ENCODE assay signal across 28 mouse cellular contexts in the genomic region with DNA sequence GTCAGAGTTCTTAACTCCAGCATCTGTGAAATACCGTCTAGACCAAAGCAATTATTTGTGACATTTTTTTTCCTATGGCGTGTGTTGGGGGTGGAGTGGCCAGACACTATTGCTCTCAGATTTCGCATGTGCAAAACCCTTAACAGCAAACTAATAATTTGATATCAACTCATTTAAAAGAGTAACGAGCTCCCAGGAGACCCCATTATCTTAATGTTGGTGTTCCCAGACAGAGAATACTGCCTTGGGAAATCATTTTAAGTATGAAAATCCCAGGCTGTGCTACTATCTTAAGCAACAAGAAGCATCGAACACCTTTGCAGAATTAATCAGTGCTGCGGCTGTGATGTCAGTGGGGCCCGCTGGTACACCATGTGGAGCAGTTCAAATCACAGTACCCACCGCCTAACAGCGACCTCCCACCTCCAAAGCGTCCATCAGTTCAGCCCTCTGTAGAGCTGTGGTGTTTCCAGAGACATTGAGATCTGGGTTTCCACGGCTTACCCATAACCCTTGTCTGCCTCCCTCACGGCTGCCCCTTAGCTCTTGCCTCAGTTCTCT. TPM values are rescaled to one million over a fixed set of nuclear protein-coding genes. Genes with fewer than 3 reads are reported as not detected.
DNase-seq lines count a peak whose midpoint lies in the region; ATAC-seq and TF ChIP-seq lines count a peak whose summit lies in the region.
"Had no signal": no experiment of that assay in that cellular context is flagged by ENCODE, and none has a peak within 500 bp of the region (broad histone marks: within the 10 kb centered on the region; RNA-seq: fewer than 3 reads in every experiment).

No protein-coding gene starts in this region.

- DNase-seq in forebrain, embryonic 10.5 days (ENCODE audit: extremely low spot score, low spot score), result no peak
- no peak for DNase-seq in midbrain, postnatal 0 days (ENCODE audit: low spot score)
- no peak for DNase-seq in limb, embryonic 10.5 days (ENCODE audit: low spot score)
- no peak for DNase-seq in Muller cell, postnatal 12 days (ENCODE audit: inconsistent ontology term)
- DNase-seq: adrenal gland, postnatal 25 days; cerebellum, adult 18-20 months; cerebellum, postnatal 10 days; forebrain, postnatal 0 days; heart, adult 2 months; heart, postnatal 4 days; kidney, adult 11 months; kidney, postnatal 14 days; layer of hippocampus, adult 9-11 months; lung, postnatal 4 days; thymus, postnatal 14 days had no signal

- ATAC-seq in forebrain, embryonic 12.5 days (ENCODE audit: low FRiP score), result no peak
- ATAC-seq in midbrain, embryonic 12.5 days (ENCODE audit: low FRiP score, low read depth), result peak; percentile 39; the same call in 1 of the 2 replicates
- ATAC-seq in midbrain, postnatal 0 days (ENCODE audit: low FRiP score), result no peak
- ATAC-seq in midbrain, embryonic 16.5 days, result peak; percentile 54; the same call in 1 of the 2 replicates
- ATAC-seq in megakaryocyte progenitor cell, adult 5-6 weeks (replicated peaks; ENCODE audit: poor library complexity), result no peak
- ATAC-seq: forebrain, postnatal 0 days; inflammation-experienced regulatory T-cells, adult 6 months; Patski had no signal

- whole genome bisulfite sequencing in forebrain, embryonic 12.5 days, result 78% methylated on average over 12 of the region's 12 CpGs
- WGBS in forebrain, embryonic 10.5 days, result 92% methylated on average over 12 of the region's 12 CpGs
- WGBS in midbrain, embryonic 12.5 days, result 77% methylated on average over 12 of the region's 12 CpGs
- 55% methylated on average over 12 of the region's 12 CpGs for WGBS in midbrain, postnatal 0 days
- 74% methylated on average over 12 of the region's 12 CpGs for WGBS in limb, embryonic 10.5 days
- WGBS in midbrain, embryonic 16.5 days, result 56% methylated on average over 12 of the region's 12 CpGs

- peak overlapping the region; percentile 36; the same call in 1 of the 2 replicates for H3K27ac ChIP-seq in forebrain, embryonic 12.5 days
- H3K27ac ChIP-seq in forebrain, embryonic 10.5 days, result no peak overlapping the region
- H3K27ac ChIP-seq in midbrain, embryonic 12.5 days (replicated peaks), result peak overlapping the region; percentile 63
- H3K27ac ChIP-seq in midbrain, postnatal 0 days (ENCODE audit: low read depth, low read length), result no peak overlapping the region
- peak overlapping the region; percentile 53 for H3K27ac ChIP-seq in limb, embryonic 10.5 days
- H3K27ac ChIP-seq in midbrain, embryonic 16.5 days (ENCODE audit: low read length), result no peak overlapping the region
- H3K27ac ChIP-seq: heart, adult 2 months; limb, embryonic 13.5 days; neural tube, embryonic 12.5 days; stomach, embryonic 15.5 days had no signal

- peaks cover 66% of the 10 kb centered on the region for H3K4me1 ChIP-seq in forebrain, embryonic 12.5 days
- peaks cover 77% of the 10 kb centered on the region for H3K4me1 ChIP-seq in forebrain, embryonic 10.5 days
- peaks cover 56% of the 10 kb centered on the region for H3K4me1 ChIP-seq in midbrain, embryonic 12.5 days
- H3K4me1 ChIP-seq in midbrain, postnatal 0 days (ENCODE audit: insufficient read depth, low read length), result peaks cover 10% of the 10 kb centered on the region; the same call in 1 of the 2 replicates
- H3K4me1 ChIP-seq in limb, embryonic 10.5 days, result peaks cover 67% of the 10 kb centered on the region
- peaks cover 22% of the 10 kb centered on the region for H3K4me1 ChIP-seq in midbrain, embryonic 16.5 days (ENCODE audit: control insufficient read depth, insufficient read depth, low read length)

- H3K9me3 ChIP-seq in forebrain, embryonic 12.5 days, result no peaks in the 10 kb centered on the region
- H3K9me3 ChIP-seq in forebrain, embryonic 10.5 days, result no peaks in the 10 kb centered on the region
- H3K9me3 ChIP-seq in midbrain, embryonic 12.5 days, result no peaks in the 10 kb centered on the region
- H3K9me3 ChIP-seq in midbrain, postnatal 0 days (ENCODE audit: low read length), result no peaks in the 10 kb centered on the region
- H3K9me3 ChIP-seq in limb, embryonic 10.5 days (replicated peaks), result no peaks in the 10 kb centered on the region
- H3K9me3 ChIP-seq in midbrain, embryonic 16.5 days (replicated peaks; ENCODE audit: control insufficient read depth, low read length, poor library complexity, severe bottlenecking), result no peaks in the 10 kb centered on the region
- H3K9me3 ChIP-seq: G1E; heart, embryonic 12.5 days; limb, embryonic 13.5 days; neural tube, embryonic 12.5 days; stomach, embryonic 15.5 days had no signal

- no peak for TF ChIP-seq CTCF in midbrain, postnatal 0 days (IDR thresholded peaks at IDR 0.05)

- no peaks in the 10 kb centered on the region for H3K27me3 ChIP-seq in forebrain, embryonic 12.5 days
- peaks cover 22% of the 10 kb centered on the region; the same call in 1 of the 2 replicates for H3K27me3 ChIP-seq in forebrain, embryonic 10.5 days (ENCODE audit: poor library complexity, severe bottlenecking)
- H3K27me3 ChIP-seq in midbrain, embryonic 12.5 days, result no peaks in the 10 kb centered on the region
- H3K27me3 ChIP-seq in midbrain, postnatal 0 days (ENCODE audit: insufficient read depth, low read length), result no peaks in the 10 kb centered on the region
- H3K27me3 ChIP-seq in limb, embryonic 10.5 days (ENCODE audit: low read depth, poor library complexity, severe bottlenecking), result no peaks in the 10 kb centered on the region
- H3K27me3 ChIP-seq in midbrain, embryonic 16.5 days (ENCODE audit: control insufficient read depth, insufficient read depth, low read depth, low read length), result no peaks in the 10 kb centered on the region
- H3K27me3 ChIP-seq: heart, embryonic 12.5 days; limb, embryonic 13.5 days; neural tube, embryonic 12.5 days; Patski; stomach, embryonic 15.5 days had no signal

- H3K4me2 ChIP-seq in forebrain, embryonic 12.5 days, result no peak overlapping the region
- no peak overlapping the region for H3K4me2 ChIP-seq in midbrain, embryonic 12.5 days (replicated peaks)
- H3K4me2 ChIP-seq in midbrain, postnatal 0 days (ENCODE audit: low read depth, low read length, poor library complexity, severe bottlenecking), result no peak overlapping the region
- no peak overlapping the region for H3K4me2 ChIP-seq in midbrain, embryonic 16.5 days (ENCODE audit: low read length)
- H3K4me2 ChIP-seq: heart, embryonic 12.5 days; limb, embryonic 13.5 days; liver, embryonic 11.5 days; neural tube, embryonic 12.5 days; stomach, embryonic 15.5 days had no signal

- no peak overlapping the region for H3K9ac ChIP-seq in forebrain, embryonic 12.5 days
- no peak overlapping the region for H3K9ac ChIP-seq in midbrain, embryonic 12.5 days (replicated peaks)
- H3K9ac ChIP-seq in midbrain, postnatal 0 days (replicated peaks; ENCODE audit: low read length, poor library complexity, severe bottlenecking), result no peak overlapping the region
- no peak overlapping the region for H3K9ac ChIP-seq in midbrain, embryonic 16.5 days (ENCODE audit: low read depth, low read length)
- H3K9ac ChIP-seq: forebrain, postnatal 0 days; heart, embryonic 12.5 days; limb, embryonic 13.5 days; neural tube, embryonic 12.5 days; stomach, embryonic 15.5 days had no signal

- H3K36me3 ChIP-seq in forebrain, embryonic 12.5 days (replicated peaks), result peaks cover 32% of the 10 kb centered on the region
- peaks cover 59% of the 10 kb centered on the region for H3K36me3 ChIP-seq in forebrain, embryonic 10.5 days (replicated peaks)
- peaks cover 23% of the 10 kb centered on the region for H3K36me3 ChIP-seq in midbrain, embryonic 12.5 days
- peaks cover 4% of the 10 kb centered on the region; the same call in 1 of the 2 replicates for H3K36me3 ChIP-seq in midbrain, postnatal 0 days (ENCODE audit: insufficient read depth, low read length)
- peaks cover 44% of the 10 kb centered on the region for H3K36me3 ChIP-seq in limb, embryonic 10.5 days
- H3K36me3 ChIP-seq in midbrain, embryonic 16.5 days (ENCODE audit: control insufficient read depth, insufficient read depth, low read length), result no peaks in the 10 kb centered on the region
- H3K36me3 ChIP-seq: stomach, embryonic 15.5 days had no signal

- no peak overlapping the region for H3K4me3 ChIP-seq in forebrain, embryonic 12.5 days (replicated peaks)
- no peak overlapping the region for H3K4me3 ChIP-seq in forebrain, embryonic 10.5 days
- H3K4me3 ChIP-seq in midbrain, embryonic 12.5 days, result no peak overlapping the region
- no peak overlapping the region for H3K4me3 ChIP-seq in midbrain, postnatal 0 days (ENCODE audit: low read depth, low read length)
- H3K4me3 ChIP-seq in limb, embryonic 10.5 days, result no peak overlapping the region
- H3K4me3 ChIP-seq in midbrain, embryonic 16.5 days (ENCODE audit: low read depth, low read length), result no peak overlapping the region
- H3K4me3 ChIP-seq: heart, adult 2 months; heart, embryonic 12.5 days; limb, embryonic 13.5 days; myocyte; neural tube, embryonic 12.5 days; stomach, embryonic 15.5 days had no signal

RNA-seq across cellular contexts. Expression of gene Tmem131l, which starts 15.4 kb away (rescaled TPM):
- 116 and 130 TPM in 2 replicates for polyA plus RNA-seq in forebrain, embryonic 12.5 days (2016; fragmentation: Nextera tagmentation; extraction: Ambion mirVana)
- polyA plus RNA-seq in forebrain, embryonic 10.5 days (2016; fragmentation: Nextera tagmentation; extraction: Ambion mirVana), result 64.6 and 74.8 TPM in 2 replicates
- 83.7 and 96.5 TPM in 2 replicates for polyA plus RNA-seq in midbrain, embryonic 12.5 days (2016; fragmentation: Nextera tagmentation; extraction: Ambion mirVana)
- total RNA-seq in midbrain, postnatal 0 days (2014; rRNA removed), result 37.3 and 37.7 TPM in 2 replicates
- polyA plus RNA-seq in midbrain, postnatal 0 days (2015; fragmentation: Nextera tagmentation; extraction: Ambion mirVana), result 16.1 and 22.5 TPM in 2 replicates
- 79.5 and 84.5 TPM in 2 replicates for polyA plus RNA-seq in limb, embryonic 10.5 days (2016; fragmentation: Nextera tagmentation; extraction: Ambion mirVana)
- 53.8 and 64.8 TPM in 2 replicates for polyA plus RNA-seq in midbrain, embryonic 16.5 days (2015; fragmentation: Nextera tagmentation; extraction: Ambion mirVana)
- total RNA-seq in megakaryocyte progenitor cell, adult 5-6 weeks (2015), result 61.4 and 62.0 TPM in 2 replicates
- total RNA-seq in megakaryocyte progenitor cell, adult 5-6 weeks (2017), result 28.3 and 34.7 TPM in 2 replicates

Comparison
In these comparisons a context has a peak if more than half of its experiments do, and no peak if none do; other contexts are left out.
1. ATAC-seq: peak in midbrain, embryonic 12.5 days (single experiment) and midbrain, embryonic 16.5 days (single experiment); none in forebrain, embryonic 12.5 days (single experiment), midbrain, postnatal 0 days (single experiment) and megakaryocyte progenitor cell, adult 5-6 weeks (single experiment).
2. H3K27ac ChIP-seq: peak in forebrain, embryonic 12.5 days (single experiment), midbrain, embryonic 12.5 days (single experiment) and limb, embryonic 10.5 days (single experiment); none in forebrain, embryonic 10.5 days (single experiment), midbrain, postnatal 0 days (single experiment) and midbrain, embryonic 16.5 days (single experiment).